Comparison of ENCODE assay signal across 1 mouse cellular context in genomic region chr10:80774549-80774948, GRCm38 (mm10).
TF ChIP-seq lines count a peak whose summit lies in the region.

No protein-coding gene starts in this region.

TF ChIP-seq in CH12.LX, 34 proteins besides CTCF, POLR2A, EP300 and RAD21:
- TF ChIP-seq SMC3 (IDR thresholded peaks at IDR 0.05; ENCODE audit: low read depth, low read length) = peak; percentile 78
- no peak for TF ChIP-seq ZKSCAN1 (IDR thresholded peaks at IDR 0.05; ENCODE audit: borderline replicate concordance, low read depth, low read length)
- TF ChIP-seq MEF2A (IDR thresholded peaks at IDR 0.05; ENCODE audit: borderline replicate concordance, low read depth, low read length) = peak; percentile 71; the same call in 1 of the 2 replicates
- TF ChIP-seq ELF1 (IDR thresholded peaks at IDR 0.05; ENCODE audit: low read depth, low read length) = no peak
- no peak for TF ChIP-seq ZMIZ1 (IDR thresholded peaks at IDR 0.05; ENCODE audit: low read depth, low read length)
